Mouse (Mus musculus) G1E (cell line): ENCODE measurements around the gene Cadm4. TPM values are rescaled to one million over a fixed set of nuclear protein-coding genes. Genes with fewer than 3 reads are reported as not detected.

Source experiments
- ATAC-seq: 2 replicates; pipeline ENCODE4 v1.8.0; 2016; ENCODE audit warnings: mild to moderate bottlenecking; ENCODE audit not compliant: insufficient number of reproducible peaks, poor library complexity, low FRiP score, severe bottlenecking; ENCODE audit errors: extremely low read depth
- DNase-seq: peaks from one replicate; pipeline ENCODE4 v3.0.0; 2012; ENCODE audit warnings: low spot score
- H3K27me3 ChIP-seq: 2 replicates; pipeline ENCODE4 v1.6.1; 2012; ENCODE audit warnings: mild to moderate bottlenecking, low read length, inconsistent platforms; ENCODE audit not compliant: insufficient read depth
- H3K36me3 ChIP-seq: replicated peaks from 2 replicates; pipeline ENCODE3; 2012; ENCODE audit warnings: mild to moderate bottlenecking, inconsistent platforms
- H3K4me1 ChIP-seq: 2 replicates; pipeline ENCODE4 v1.6.1; 2012; ENCODE audit warnings: low read depth, low read length, inconsistent platforms, mixed read lengths; ENCODE audit not compliant: insufficient read depth
- H3K4me3 ChIP-seq: 2 replicates; pipeline ENCODE4 v1.5.1; 2012; ENCODE audit warnings: low read depth, mild to moderate bottlenecking, inconsistent platforms, low read length, moderate library complexity, mixed read lengths
- H3K9me3 ChIP-seq: replicated peaks from 2 replicates; pipeline ENCODE4 v1.6.1; 2012; ENCODE audit warnings: inconsistent platforms
- CTCF ChIP-seq: IDR thresholded peaks from 2 replicates; pipeline ENCODE4 v1.5.1; 2012; ENCODE audit warnings: low read depth, low read length, inconsistent platforms, mixed read lengths
- GATA1 ChIP-seq: IDR thresholded peaks from 2 replicates; pipeline ENCODE4 v1.6.1; 2012; ENCODE audit warnings: borderline replicate concordance, low read length, inconsistent platforms, mixed read lengths
- GATA2 ChIP-seq: IDR thresholded peaks from 2 replicates; pipeline ENCODE4 v1.6.1; 2012; ENCODE audit warnings: low read depth, low read length, inconsistent platforms, borderline replicate concordance
- POLR2AphosphoS5 ChIP-seq: IDR thresholded peaks from 2 replicates; pipeline ENCODE4 v1.6.1; 2012; ENCODE audit warnings: low read depth, low read length, inconsistent platforms; ENCODE audit not compliant: insufficient replicate concordance
- TAL1 ChIP-seq: conservative IDR thresholded peaks from 2 replicates; pipeline ENCODE4 v1.6.1; 2012; ENCODE audit warnings: low read depth, low read length, inconsistent platforms, mixed read lengths
- polyA plus RNA-seq: library from polyadenylated mRNA; stranded (reverse); fragments of >175 nt; gene quantifications from 2 replicates; pipeline ENCODE4 v1.2.3, GENCODE M21; 2012
- total RNA-seq, 2 experiments: library from RNA; stranded (forward) in 1 of 2; stranded (reverse) in 1 of 2; fragments of 200-1000 nt in 1 of 2; fragments of >200 nt in 1 of 2; fragmentation: Nextera tagmentation in 1 of 2; gene quantifications; 2 replicates each; pipeline ENCODE4 v1.2.3; 2014 to 2017

The Cadm4 gene
- total and polyA plus RNA-seq, 3 experiments, result 0.16 TPM; not detected in 2

DNA sequence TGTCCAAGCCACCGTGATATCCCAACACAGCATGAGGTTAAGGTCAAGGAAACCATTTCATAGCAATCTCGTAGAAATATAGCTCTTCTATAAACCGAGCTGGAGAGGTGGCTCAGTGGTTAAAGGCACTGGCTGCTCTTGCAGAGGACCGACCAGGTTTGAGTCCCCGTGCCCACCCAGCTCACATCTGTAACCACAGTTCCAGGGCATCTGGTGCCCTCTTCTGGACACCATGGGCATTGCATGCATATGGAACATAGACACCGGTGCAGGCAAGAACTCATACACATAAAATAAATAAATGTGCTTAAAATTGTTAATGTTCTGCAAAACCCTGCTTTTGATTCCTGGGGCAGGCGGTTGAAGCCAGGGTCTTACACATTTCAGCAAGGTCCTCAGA lies 8.9 kb upstream of the Cadm4 start:
- Histone ChIP-seq H3K36me3 (no peaks in the 10 kb centered on the region), H3K9me3 (0 out of 2 replicates have a peak, but pooled peaks cover 2% of the 10 kb centered on the region), H3K27me3 (peaks cover 5% of the 10 kb centered on the region), H3K4me3 (no peak overlapping the region), H3K4me1 (no peaks in the 10 kb centered on the region; the same call in 1 of the 2 replicates)
- DNase-seq, result no peak
- no peak for ATAC-seq
- TF ChIP-seq CTCF (peak; percentile 85), GATA1 (no peak)

DNA sequence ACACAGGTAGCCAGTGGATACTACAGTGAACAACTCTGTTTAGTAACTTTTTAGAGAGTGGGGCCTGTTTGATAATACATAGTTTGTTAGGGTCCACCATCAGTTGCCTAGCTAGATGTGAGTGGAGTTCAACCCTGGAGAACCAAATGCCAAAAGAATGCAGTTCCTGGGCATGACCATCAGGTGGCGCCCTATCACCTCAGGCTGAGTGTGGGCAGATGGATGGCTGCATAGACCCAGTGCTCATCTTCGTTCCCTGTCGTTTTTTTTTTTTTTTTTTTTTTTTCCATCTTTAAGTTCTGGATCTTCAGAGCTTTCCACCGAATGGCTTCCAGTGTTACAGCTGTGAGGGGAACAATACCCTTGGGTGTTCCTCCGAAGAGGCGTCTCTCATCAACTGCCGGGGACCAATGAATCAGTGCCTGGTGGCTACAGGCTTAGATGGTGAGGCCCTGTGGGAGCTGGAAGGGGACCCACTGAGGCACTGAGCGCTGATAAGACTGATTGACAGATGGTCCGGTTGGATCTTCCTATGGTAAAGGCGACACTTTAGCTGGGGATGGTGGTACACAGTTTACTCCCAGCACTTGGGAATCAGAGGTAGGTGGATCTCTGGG lies 7.8 kb upstream of the Cadm4 start:
- ATAC-seq, result no peak; the same call in 1 of the 2 replicates
- H3K4me1 ChIP-seq, result no peaks in the 10 kb centered on the region; the same call in 1 of the 2 replicates
- H3K36me3 ChIP-seq, result no peaks in the 10 kb centered on the region
- H3K27me3 ChIP-seq, result peaks cover 4% of the 10 kb centered on the region
- no peak overlapping the region for H3K4me3 ChIP-seq
- 0 out of 2 replicates have a peak, but pooled peaks cover 2% of the 10 kb centered on the region for H3K9me3 ChIP-seq
- TF ChIP-seq CTCF, result peak; percentile 93
- no peak for TF ChIP-seq GATA2
- peak; percentile 63 for DNase-seq

DNA sequence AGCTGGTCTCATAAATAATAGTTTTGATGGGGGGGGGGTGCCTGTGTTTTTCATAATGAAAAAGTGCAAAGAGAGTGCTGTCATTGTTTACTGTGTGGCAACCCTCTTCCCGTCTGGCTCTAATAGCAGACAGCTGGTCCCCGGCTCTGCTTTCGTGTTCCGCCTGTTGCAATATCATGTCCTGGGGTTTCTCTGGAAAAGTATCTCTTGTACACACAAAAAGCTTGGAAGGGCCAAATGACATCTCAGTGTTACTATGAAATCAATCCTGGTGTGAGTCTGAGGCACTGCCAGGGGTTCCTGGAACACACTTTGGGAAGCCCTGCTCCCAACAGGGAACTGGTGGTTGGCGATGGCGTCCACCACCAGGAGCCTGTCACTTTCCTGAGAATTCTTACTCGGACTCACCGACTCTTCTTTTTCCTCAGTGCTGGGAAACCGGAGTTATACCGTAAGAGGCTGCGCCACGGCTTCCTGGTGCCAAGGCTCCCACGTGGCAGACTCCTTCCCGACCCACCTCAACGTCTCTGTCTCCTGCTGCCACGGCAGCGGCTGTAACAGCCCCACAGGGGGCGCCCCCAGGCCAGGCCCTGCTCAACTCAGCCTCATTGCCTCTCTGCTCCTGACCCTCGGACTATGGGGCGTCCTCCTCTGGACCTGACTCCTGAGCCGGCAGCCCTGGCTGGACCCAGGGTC lies 6.9 kb upstream of the Cadm4 start:
- Histone ChIP-seq H3K9me3 (0 out of 2 replicates have a peak, but pooled peaks cover 2% of the 10 kb centered on the region), H3K36me3 (no peaks in the 10 kb centered on the region), H3K4me3 (no peak overlapping the region), H3K4me1 (no peaks in the 10 kb centered on the region; the same call in 1 of the 2 replicates), H3K27me3 (peaks cover 10% of the 10 kb centered on the region)
- TF ChIP-seq TAL1 (no peak), CTCF (no peak)
- no peak for DNase-seq
- ATAC-seq, result no peak

DNA sequence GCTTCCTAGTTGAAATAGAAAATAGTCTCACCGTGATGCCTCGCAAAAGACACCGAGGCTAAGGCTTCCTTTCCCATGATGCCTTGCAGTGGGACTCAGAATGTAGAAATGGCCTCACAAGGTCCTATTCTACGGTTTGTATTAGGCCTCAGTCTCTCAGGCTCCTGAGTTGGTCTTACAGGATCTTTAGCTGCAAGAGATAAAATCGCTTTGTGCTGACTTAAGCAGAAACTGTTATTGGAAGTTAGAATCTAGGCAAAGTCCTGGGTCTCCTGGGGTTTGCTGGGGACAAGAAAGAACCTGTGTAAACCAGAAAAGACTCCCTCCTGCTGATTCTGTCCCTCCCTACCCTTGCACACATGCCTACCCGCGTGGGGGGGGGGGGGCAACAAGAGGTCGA lies 5.5 kb upstream of the Cadm4 start:
- 0 out of 2 replicates have a peak, but pooled peaks cover 2% of the 10 kb centered on the region for H3K9me3 ChIP-seq
- DNase-seq (no peak), ATAC-seq (no peak)
- no peak overlapping the region for H3K4me3 ChIP-seq
- H3K4me1 ChIP-seq, result peaks cover under 1% of the 10 kb centered on the region
- H3K36me3 ChIP-seq, result no peaks in the 10 kb centered on the region
- TF ChIP-seq GATA2, result no peak
- no peak for TF ChIP-seq GATA1
- no peak for TF ChIP-seq CTCF
- TF ChIP-seq POLR2AphosphoS5, result no peak
- TF ChIP-seq TAL1, result no peak
- peaks cover 24% of the 10 kb centered on the region for H3K27me3 ChIP-seq

DNA sequence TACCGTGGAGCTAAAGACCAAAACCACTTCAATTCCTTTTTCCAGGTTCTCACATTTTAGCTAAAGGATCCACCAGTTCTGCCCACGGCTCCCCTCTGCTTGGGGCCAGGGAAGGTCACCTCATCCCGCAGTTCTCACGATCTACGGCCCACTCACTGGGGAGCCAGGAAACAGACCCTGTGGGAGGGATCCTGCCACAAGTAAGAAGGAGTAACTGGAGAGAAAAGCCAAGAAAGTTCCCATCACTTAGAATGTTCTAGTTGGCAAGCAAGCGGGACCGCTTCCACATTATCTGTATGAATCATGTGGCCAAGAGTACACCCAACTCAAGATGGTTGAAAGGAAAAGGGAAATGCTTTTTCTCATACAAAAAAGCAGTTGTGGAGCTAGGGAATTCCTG lies 5.0 kb upstream of the Cadm4 start:
- DNase-seq (no peak), ATAC-seq (no peak)
- Histone ChIP-seq H3K36me3 (no peaks in the 10 kb centered on the region), H3K4me3 (no peak overlapping the region), H3K4me1 (peaks cover 6% of the 10 kb centered on the region), H3K27me3 (peaks cover 28% of the 10 kb centered on the region), H3K9me3 (0 out of 2 replicates have a peak, but pooled peaks cover 6% of the 10 kb centered on the region)
- TF ChIP-seq CTCF (no peak), GATA2 (no peak), GATA1 (no peak), TAL1 (no peak), POLR2AphosphoS5 (no peak)

DNA sequence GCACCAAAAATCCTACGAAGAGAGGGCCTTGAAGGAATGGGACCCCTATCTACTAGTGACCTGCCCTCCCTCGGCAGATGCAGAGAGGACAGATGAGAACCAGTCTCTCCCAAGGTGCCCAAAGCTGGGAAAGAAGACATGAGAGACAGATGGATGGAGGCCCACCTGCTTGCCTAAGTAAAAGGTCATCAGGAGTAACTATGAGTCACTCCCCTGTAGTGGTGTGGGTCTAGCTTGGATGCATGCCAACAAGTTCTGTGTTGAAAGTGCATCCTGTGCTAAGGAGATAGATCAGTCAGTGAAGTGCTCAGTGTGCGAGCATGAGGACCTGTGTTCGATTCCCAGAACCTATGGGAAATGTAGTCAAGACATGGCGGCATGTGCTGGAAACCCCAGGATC lies 2.9 kb upstream of the Cadm4 start:
- H3K4me3 ChIP-seq, result no peak overlapping the region
- H3K4me1 ChIP-seq, result peaks cover 6% of the 10 kb centered on the region
- H3K27me3 ChIP-seq, result peaks cover 47% of the 10 kb centered on the region
- no peak for TF ChIP-seq TAL1
- no peak for TF ChIP-seq POLR2AphosphoS5
- TF ChIP-seq GATA2, result no peak
- TF ChIP-seq CTCF, result no peak
- no peak for TF ChIP-seq GATA1
- H3K9me3 ChIP-seq, result 0 out of 2 replicates have a peak, but pooled peaks cover 6% of the 10 kb centered on the region
- ATAC-seq, result no peak
- no peak for DNase-seq
- H3K36me3 ChIP-seq, result no peaks in the 10 kb centered on the region
